Mouse (Mus musculus) thymus, adult 2 months (tissue): ENCODE measurements at regions not wholly inside any gene's neighbourhood (a gene's known extent, or its start where the extent isn't known, plus 50 kb on each side); places are given as distances from the start of the nearest gene placed in this dataset.

Source experiments
- DNase-seq: peaks from one replicate; pipeline ENCODE4 v3.0.0; 2021
- H3K27ac ChIP-seq: fragments of 200-500 bp; 2 replicates; pipeline ENCODE4 v1.5.1; 2012; ENCODE audit warnings: low read length, control low read depth; ENCODE audit not compliant: control insufficient read depth, insufficient read depth
- H3K27me3 ChIP-seq: fragments of 200-500 bp; 2 replicates; pipeline ENCODE4 v1.6.1; 2012; ENCODE audit warnings: mild to moderate bottlenecking, low read length, moderate library complexity, mixed read lengths; ENCODE audit not compliant: control insufficient read depth, insufficient read depth
- H3K36me3 ChIP-seq: fragments of 200-500 bp; 2 replicates; pipeline ENCODE4 v1.6.1; 2012; ENCODE audit warnings: mild to moderate bottlenecking, low read length, moderate library complexity; ENCODE audit not compliant: control insufficient read depth, insufficient read depth
- H3K4me1 ChIP-seq: fragments of 200-500 bp; replicated peaks from 2 replicates; pipeline ENCODE4 v1.6.1; 2012; ENCODE audit warnings: low read length; ENCODE audit not compliant: control insufficient read depth, insufficient read depth
- H3K4me3 ChIP-seq: fragments of 200-500 bp; 2 replicates; pipeline ENCODE4 v1.5.1; 2012; ENCODE audit warnings: mild to moderate bottlenecking, low read length, control low read depth, moderate library complexity; ENCODE audit not compliant: control insufficient read depth, insufficient read depth
- CTCF ChIP-seq: fragments of 200-500 bp; IDR thresholded peaks from 2 replicates; pipeline ENCODE4 v1.5.1; 2012; ENCODE audit warnings: mild to moderate bottlenecking, control low read depth, low read length, moderate library complexity, borderline replicate concordance; ENCODE audit not compliant: control insufficient read depth, poor library complexity, insufficient read depth; ENCODE audit errors: extremely low read depth
- POLR2A ChIP-seq: fragments of 200-500 bp; IDR thresholded peaks from 2 replicates; pipeline ENCODE4 v1.6.1; 2012; ENCODE audit warnings: mild to moderate bottlenecking, low read length, control low read depth, moderate library complexity; ENCODE audit not compliant: control insufficient read depth, poor library complexity, insufficient read depth; ENCODE audit errors: extremely low read depth
- WGBS: fragments of 180-500 bp; shearing (Covaris S2); methylation state at CpG from one replicate; pipeline ENCODE4 v1.1.7; 2018; 5-methylcytosine and 5-hydroxymethylcytosine counted together

GRCm38 (mm10) chr5:133124223-133124622 is 581.1 kb upstream of the Auts2 start:
- Histone ChIP-seq H3K27ac (no peak overlapping the region), H3K4me1 (no peaks in the 10 kb centered on the region), H3K4me3 (no peak overlapping the region), H3K27me3 (no peaks in the 10 kb centered on the region), H3K36me3 (no peaks in the 10 kb centered on the region)
- TF ChIP-seq CTCF (no peak), POLR2A (no peak)
- 97% methylated on average over 2 of the region's 2 CpGs for WGBS
- no peak for DNase-seq

GRCm38 (mm10) chr5:133113946-133114345 is 570.8 kb upstream of the Auts2 start:
- Histone ChIP-seq H3K27me3 (no peaks in the 10 kb centered on the region), H3K36me3 (no peaks in the 10 kb centered on the region), H3K4me1 (no peaks in the 10 kb centered on the region), H3K27ac (no peak overlapping the region), H3K4me3 (no peak overlapping the region)
- TF ChIP-seq CTCF, result no peak
- no peak for TF ChIP-seq POLR2A
- whole genome bisulfite sequencing, result 90% methylated on average over 4 of the region's 4 CpGs
- DNase-seq, result no peak

GRCm38 (mm10) chr5:133113183-133113582 is 570.0 kb upstream of the Auts2 start:
- no peak for DNase-seq
- WGBS, result 85% methylated on average over 2 of the region's 2 CpGs
- TF ChIP-seq POLR2A, result no peak
- no peak for TF ChIP-seq CTCF

DNA sequence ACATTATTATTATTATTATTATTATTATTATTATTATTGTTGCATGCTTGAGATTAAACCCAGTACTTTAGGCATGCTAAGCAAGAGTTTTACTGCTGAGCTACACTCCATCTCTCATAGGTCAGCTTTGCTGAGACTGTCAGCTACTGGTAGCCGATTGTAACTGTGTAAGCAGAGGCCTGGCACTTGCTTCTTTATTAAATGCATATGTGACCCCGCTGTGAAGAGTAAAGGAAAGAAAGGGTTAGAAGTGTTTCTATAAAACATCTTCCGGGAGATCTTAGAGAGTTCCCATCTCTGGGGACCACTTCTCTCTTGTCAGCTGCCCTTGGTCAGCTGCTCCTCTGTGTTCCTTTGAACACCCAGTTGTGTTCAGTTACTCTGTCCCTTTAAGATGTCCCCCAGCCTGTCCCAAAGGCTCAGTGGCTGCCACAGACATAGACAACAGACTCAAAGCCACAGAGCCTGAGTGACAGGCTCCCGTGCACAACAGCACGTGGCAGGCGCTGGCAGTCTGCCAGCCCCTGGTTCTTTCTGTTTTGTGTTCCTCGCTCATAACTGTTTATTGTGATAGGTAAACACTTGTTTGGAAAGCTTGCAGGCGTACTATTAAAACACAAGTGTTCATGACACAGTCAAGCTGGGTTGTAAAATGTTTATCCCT is 563.7 kb upstream of the Auts2 start:
- Histone ChIP-seq H3K4me3 (no peak overlapping the region), H3K27ac (no peak overlapping the region), H3K27me3 (no peaks in the 10 kb centered on the region), H3K4me1 (no peaks in the 10 kb centered on the region), H3K36me3 (no peaks in the 10 kb centered on the region)
- 61% methylated on average over 8 of the region's 8 CpGs for WGBS
- TF ChIP-seq CTCF (no peak), POLR2A (no peak)
- DNase-seq, result no peak

More at GRCm38 (mm10) chr5:133113183-133113582, 570.0 kb upstream of the Auts2 start:
- no peaks in the 10 kb centered on the region for H3K4me1 ChIP-seq
- no peak overlapping the region for H3K27ac ChIP-seq
- H3K36me3 ChIP-seq, result no peaks in the 10 kb centered on the region
- H3K27me3 ChIP-seq, result no peaks in the 10 kb centered on the region
- H3K4me3 ChIP-seq, result no peak overlapping the region

GRCm38 (mm10) chr5:133096340-133096739 is 553.2 kb upstream of the Auts2 start:
- Histone ChIP-seq H3K4me3 (no peak overlapping the region), H3K36me3 (no peaks in the 10 kb centered on the region), H3K27ac (no peak overlapping the region), H3K27me3 (no peaks in the 10 kb centered on the region), H3K4me1 (no peaks in the 10 kb centered on the region)
- no peak for DNase-seq
- WGBS, result 61% methylated on average over 1 of the region's 1 CpGs
- TF ChIP-seq CTCF (no peak), POLR2A (no peak)

- no peaks in the 10 kb centered on the region for H3K4me1 ChIP-seq
- H3K27me3 ChIP-seq, result no peaks in the 10 kb centered on the region
- H3K4me3 ChIP-seq, result no peak overlapping the region
- H3K27ac ChIP-seq, result no peak overlapping the region
- WGBS, result 88% methylated on average over 1 of the region's 1 CpGs
- no peak for DNase-seq
- TF ChIP-seq CTCF, result no peak
- no peak for TF ChIP-seq POLR2A
- H3K36me3 ChIP-seq, result no peaks in the 10 kb centered on the region
These were observed 541.7 kb upstream of the Auts2 start for GRCm38 (mm10) chr5:133084859-133085258.

- 98% methylated on average over 2 of the region's 2 CpGs for WGBS
- Histone ChIP-seq H3K27me3 (no peaks in the 10 kb centered on the region), H3K4me3 (no peak overlapping the region), H3K27ac (no peak overlapping the region), H3K36me3 (no peaks in the 10 kb centered on the region), H3K4me1 (no peaks in the 10 kb centered on the region)
- no peak for DNase-seq
- TF ChIP-seq POLR2A (no peak), CTCF (no peak)
These were observed 537.6 kb upstream of the Auts2 start for GRCm38 (mm10) chr5:133080751-133081150.
